Comparison of ENCODE assay signal across 7 mouse cellular contexts in the genomic region with DNA sequence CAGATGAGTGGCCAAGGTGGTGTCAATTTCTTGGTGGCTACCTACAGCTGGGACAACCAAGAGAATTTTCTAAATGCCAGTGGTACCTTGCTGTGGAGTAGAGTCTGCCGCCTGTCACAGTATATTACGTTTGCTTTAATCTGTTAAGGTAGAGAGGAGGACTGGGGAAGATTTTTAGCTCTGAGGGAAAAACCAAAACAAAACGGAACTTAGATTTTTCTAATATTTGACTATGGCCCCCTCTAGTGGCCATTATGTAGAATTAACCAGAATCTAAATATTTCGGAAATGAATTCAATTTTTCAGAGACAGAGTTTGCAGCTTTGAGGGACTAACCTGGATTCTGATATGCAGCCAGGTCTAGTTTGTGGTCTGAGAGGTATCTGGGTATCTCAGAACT. TPM values are rescaled to one million over a fixed set of nuclear protein-coding genes. Genes with fewer than 3 reads are reported as not detected.
A peak's percentile ranks its signal among the peaks of the same experiment; 100 is the strongest.
DNase-seq lines count a peak whose midpoint lies in the region; ATAC-seq and TF ChIP-seq lines count a peak whose summit lies in the region.

No protein-coding gene starts in this region.

- ATAC-seq in hindbrain, embryonic 14.5 days (ENCODE audit: low FRiP score) = no peak

- H3K4me3 ChIP-seq in liver, adult 2 months (ENCODE audit: insufficient read depth, low read depth, low read length) = no peak overlapping the region
- no peak overlapping the region for H3K4me3 ChIP-seq in hindbrain, embryonic 14.5 days (replicated peaks; ENCODE audit: low read length)

- no peak overlapping the region for H3K27ac ChIP-seq in liver, adult 2 months (replicated peaks; ENCODE audit: insufficient read depth, low read depth, low read length)
- H3K27ac ChIP-seq in hindbrain, embryonic 14.5 days = no peak overlapping the region

- H3K4me1 ChIP-seq in liver, adult 2 months (ENCODE audit: control insufficient read depth, insufficient read depth, low read length) = 0 out of 2 replicates have a peak, but pooled peaks cover 3% of the 10 kb centered on the region
- no peaks in the 10 kb centered on the region for H3K4me1 ChIP-seq in hindbrain, embryonic 14.5 days (replicated peaks; ENCODE audit: control insufficient read depth, insufficient read depth, low read length)

- H3K9ac ChIP-seq in liver, adult 2 months (ENCODE audit: low read depth, low read length) = peak overlapping the region; percentile 46; the same call in 1 of the 2 replicates
- H3K9ac ChIP-seq in hindbrain, embryonic 14.5 days = 0 out of 2 replicates have a peak overlapping the region, but pooled peaks have one; percentile 9

- no peaks in the 10 kb centered on the region for H3K36me3 ChIP-seq in liver, adult 2 months (ENCODE audit: control insufficient read depth, insufficient read depth, low read length)
- no peaks in the 10 kb centered on the region for H3K36me3 ChIP-seq in hindbrain, embryonic 14.5 days (replicated peaks; ENCODE audit: control insufficient read depth, insufficient read depth)

- TF ChIP-seq POLR2A in liver, adult 2 months (IDR thresholded peaks at IDR 0.05; ENCODE audit: extremely low read depth, insufficient read depth, low read length) = no peak

- DNase-seq in liver, adult 2 months (ENCODE audit: extremely low read depth, low read depth, low spot score) = no peak
- DNase-seq in liver (no peak), adipocyte (ENCODE audit: low spot score) (peak; percentile 55)
- DNase-seq in hindbrain, embryonic 14.5 days (ENCODE audit: low spot score) = peak; percentile 76
- peak; percentile 4 for DNase-seq in retina, adult 2 months (ENCODE audit: low read depth, low spot score)
- DNase-seq in testis, postnatal 10 days (ENCODE audit: low spot score) = no peak
- DNase-seq in frontal cortex, postnatal 25 days (ENCODE audit: low spot score in 2 of 2) = no peak

- no peaks in the 10 kb centered on the region for H3K9me3 ChIP-seq in hindbrain, embryonic 14.5 days (ENCODE audit: control insufficient read depth, low read length)

- H3K79me2 ChIP-seq in liver, adult 2 months (ENCODE audit: control insufficient read depth, insufficient read depth, low read length) = no peaks in the 10 kb centered on the region

- WGBS in liver, adult 2 months = 3% methylated on average over 4 of the region's 4 CpGs
- 2% methylated on average over 4 of the region's 4 CpGs for WGBS in hindbrain, embryonic 14.5 days

- 0 out of 2 replicates have a peak, but pooled peaks cover 3% of the 10 kb centered on the region for H3K27me3 ChIP-seq in liver, adult 2 months (ENCODE audit: control insufficient read depth, insufficient read depth, low read length)
- no peaks in the 10 kb centered on the region for H3K27me3 ChIP-seq in hindbrain, embryonic 14.5 days (ENCODE audit: control insufficient read depth, insufficient read depth, low read length)

- 0 out of 2 replicates have a peak, but pooled peaks have one; percentile 17 for TF ChIP-seq CTCF in liver, adult 2 months (IDR thresholded peaks at IDR 0.05; ENCODE audit: low read depth, low read length)

- H3K4me2 ChIP-seq in hindbrain, embryonic 14.5 days (replicated peaks) = peak overlapping the region; percentile 13; the same call in 1 of the 2 replicates

RNA-seq across cellular contexts. Expression of a gene that starts 59.3 kb away (rescaled TPM):
- total RNA-seq in liver, adult 2 months (2014; rRNA removed) = 4.9 and 5.3 TPM in 2 replicates
- polyA plus RNA-seq in liver, adult 2 months (2012; rRNA removed) = 0.92 and 1.6 TPM in 2 replicates
- polyA plus RNA-seq in hindbrain, embryonic 14.5 days (2014; fragmentation: Nextera tagmentation; extraction: Ambion mirVana) = 20.9 and 22.0 TPM in 2 replicates

Comparison
In these comparisons a context has a peak if more than half of its experiments do, and no peak if none do; other contexts are left out.
1. DNase-seq: peak in adipocyte (single experiment), hindbrain, embryonic 14.5 days (single experiment) and retina, adult 2 months (single experiment); none in liver, adult 2 months (single experiment), liver (single experiment), testis, postnatal 10 days (single experiment) and frontal cortex, postnatal 25 days (0 of 2).